ENCODE assay signal across 17 mouse cellular contexts in genomic region chr19:14390914-14391313, GRCm38 (mm10).
"Had no signal": no experiment of that assay in that cellular context is flagged by ENCODE, and none has a peak within 500 bp of the region (broad histone marks: within the 10 kb centered on the region; RNA-seq: fewer than 3 reads in every experiment).

No protein-coding gene starts in this region.

- DNase-seq: lung, adult 18-20 months; lung, postnatal 14 days; right cerebral cortex, adult 18-20 months; right cerebral cortex, postnatal 25 days; right cerebral cortex, postnatal 4 days; spleen, adult 18-20 months; thymus, adult 18-20 months; thymus, postnatal 14 days; thymus, postnatal 36 days had no signal

- H3K4me3 ChIP-seq: liver, embryonic 12.5 days; midbrain, embryonic 10.5 days; midbrain, embryonic 12.5 days; myocyte; neural tube, embryonic 13.5 days; neural tube, embryonic 15.5 days had no signal

- H3K9ac ChIP-seq: liver, embryonic 12.5 days; liver, embryonic 14.5 days; midbrain, embryonic 12.5 days; neural tube, embryonic 13.5 days; neural tube, embryonic 15.5 days had no signal

- ATAC-seq: liver, embryonic 12.5 days; midbrain, embryonic 16.5 days had no signal

- H3K27me3 ChIP-seq: liver, embryonic 12.5 days; neural tube, embryonic 13.5 days; neural tube, embryonic 15.5 days had no signal

- H3K36me3 ChIP-seq: liver, embryonic 12.5 days; midbrain, embryonic 10.5 days; midbrain, embryonic 12.5 days; neural tube, embryonic 13.5 days; neural tube, embryonic 15.5 days had no signal

- H3K27ac ChIP-seq: liver, embryonic 12.5 days; liver, embryonic 14.5 days; midbrain, embryonic 10.5 days; midbrain, embryonic 12.5 days; neural tube, embryonic 13.5 days; neural tube, embryonic 15.5 days had no signal

- H3K9me3 ChIP-seq: liver, embryonic 12.5 days; midbrain, embryonic 10.5 days; midbrain, embryonic 12.5 days; neural tube, embryonic 13.5 days; neural tube, embryonic 15.5 days had no signal

- H3K4me2 ChIP-seq: liver, embryonic 12.5 days; midbrain, embryonic 12.5 days; neural tube, embryonic 13.5 days; neural tube, embryonic 15.5 days had no signal

- H3K4me1 ChIP-seq: liver, embryonic 12.5 days; midbrain, embryonic 10.5 days; midbrain, embryonic 12.5 days; neural tube, embryonic 13.5 days; neural tube, embryonic 15.5 days had no signal
